Mouse (Mus musculus) C2C12 (cell line): ENCODE measurements around the gene Krt28. TPM values are rescaled to one million over a fixed set of nuclear protein-coding genes. Genes with fewer than 3 reads are reported as not detected.

Experiments used
- H3K27me3 ChIP-seq: one replicate; pipeline ENCODE4 v1.6.1; 2011; ENCODE audit not compliant: control insufficient read depth, insufficient read depth, insufficient read length
- H3K36me3 ChIP-seq: one replicate; pipeline ENCODE4 v1.6.1; 2011; ENCODE audit not compliant: control insufficient read depth, insufficient read depth
- H3K4me3 ChIP-seq: one replicate; pipeline ENCODE4 v1.5.1; 2011; ENCODE audit warnings: mild to moderate bottlenecking, control low read depth; ENCODE audit not compliant: poor library complexity, insufficient read depth, severe bottlenecking
- H3K79me2 ChIP-seq: one replicate; pipeline ENCODE4 v1.6.1; 2011; ENCODE audit not compliant: control insufficient read depth, insufficient read depth
- H3K79me3 ChIP-seq: one replicate; pipeline ENCODE4 v1.6.1; 2011; ENCODE audit warnings: low read depth, control low read depth
- H3ac ChIP-seq: one replicate; pipeline ENCODE3; 2011; ENCODE audit warnings: low read depth; ENCODE audit not compliant: control insufficient read depth, insufficient read length
- CEBPB ChIP-seq: IDR thresholded peaks from one replicate; pipeline ENCODE4 v1.6.1; 2011; ENCODE audit warnings: low read depth, mild to moderate bottlenecking, control low read depth, moderate library complexity
- CTCF ChIP-seq: IDR thresholded peaks from one replicate; pipeline ENCODE4 v1.5.1; 2011; ENCODE audit not compliant: control insufficient read depth, insufficient read depth, insufficient read length
- FOSL1 ChIP-seq: IDR thresholded peaks from one replicate; pipeline ENCODE4 v1.8.0; 2011; ENCODE audit warnings: mild to moderate bottlenecking, low read length; ENCODE audit not compliant: poor library complexity, insufficient read depth, severe bottlenecking
- MAX ChIP-seq: IDR thresholded peaks from one replicate; pipeline ENCODE4 v1.6.1; 2011; ENCODE audit warnings: mild to moderate bottlenecking, control low read depth
- MYOD1 ChIP-seq: IDR thresholded peaks from one replicate; pipeline ENCODE4 v1.6.1; 2011; ENCODE audit warnings: low read depth; ENCODE audit not compliant: control insufficient read depth, insufficient read length
- MYOG ChIP-seq: IDR thresholded peaks from one replicate; pipeline ENCODE4 v1.6.1; 2011; ENCODE audit not compliant: control insufficient read depth, insufficient read length; ENCODE audit errors: extremely low read depth
- USF1 ChIP-seq: IDR thresholded peaks from one replicate; pipeline ENCODE4 v1.6.1; 2011; ENCODE audit warnings: low read depth, mild to moderate bottlenecking, control low read depth, moderate library complexity
- polyA plus RNA-seq: library from polyadenylated mRNA; unstranded; fragments of >200 nt; fragmentation: generic; extraction: Trizol; gene quantifications from one replicate; pipeline ENCODE4 v1.2.1, GENCODE M21; 2012; ENCODE audit warnings: missing spikeins

Krt28 gene
- polyA plus RNA-seq, 1 experiment, result 0.02 TPM

DNA sequence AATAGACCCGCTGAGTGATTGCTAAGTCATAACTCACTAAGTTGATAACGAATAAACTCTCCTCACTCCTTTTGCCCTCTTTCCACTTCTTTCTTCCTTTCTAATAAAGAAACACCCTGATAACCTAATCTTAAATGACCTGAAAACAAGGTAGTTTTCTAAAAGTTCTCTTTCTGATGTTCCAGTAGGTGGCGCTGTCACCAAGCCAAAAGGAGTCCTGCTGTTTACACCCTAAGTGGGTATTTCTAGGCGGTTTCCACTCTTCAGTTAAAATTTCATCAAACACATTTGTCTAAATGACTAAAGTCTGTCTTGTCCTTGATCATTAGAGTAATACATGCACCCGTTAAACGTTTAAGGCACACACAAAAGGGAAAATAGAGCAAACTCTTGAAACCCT lies 38.5 kb upstream of the Krt28 start:
- no peaks in the 10 kb centered on the region for H3K79me2 ChIP-seq
- H3ac ChIP-seq, result no peak overlapping the region
- H3K36me3 ChIP-seq, result no peaks in the 10 kb centered on the region
- no peak for TF ChIP-seq MAX
- no peak for TF ChIP-seq CEBPB
- no peak for TF ChIP-seq USF1
- no peak for TF ChIP-seq CTCF
- TF ChIP-seq FOSL1, result no peak
- no peak for TF ChIP-seq MYOD1
- TF ChIP-seq MYOG, result no peak
- no peaks in the 10 kb centered on the region for H3K79me3 ChIP-seq
- peaks cover 22% of the 10 kb centered on the region for H3K27me3 ChIP-seq
- H3K4me3 ChIP-seq, result no peak overlapping the region

DNA sequence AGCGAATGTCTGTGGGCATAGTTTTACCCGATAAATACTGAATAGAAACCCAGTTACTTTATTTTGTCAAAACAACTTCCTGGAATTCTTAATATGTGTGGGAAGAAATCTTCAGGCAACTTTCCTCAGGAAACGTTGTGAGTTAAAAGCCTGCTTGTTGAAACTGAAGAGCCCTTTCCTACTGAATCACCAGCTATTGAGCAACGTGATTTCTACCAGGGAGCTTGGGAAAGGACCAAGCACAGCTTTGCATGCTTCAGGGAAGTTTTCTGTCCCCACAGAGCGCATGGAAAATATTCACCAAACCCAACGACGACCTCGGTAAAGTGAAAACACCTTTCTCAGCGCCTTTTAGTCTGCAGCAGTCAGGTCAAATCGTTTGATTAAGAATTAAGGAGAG lies 31.5 kb upstream of the Krt28 start:
- Histone ChIP-seq H3K79me2 (no peaks in the 10 kb centered on the region), H3ac (no peak overlapping the region), H3K27me3 (peaks cover 18% of the 10 kb centered on the region), H3K36me3 (no peaks in the 10 kb centered on the region), H3K79me3 (no peaks in the 10 kb centered on the region), H3K4me3 (no peak overlapping the region)
- TF ChIP-seq FOSL1 (no peak), USF1 (no peak), MAX (no peak), MYOD1 (no peak), MYOG (no peak), CEBPB (no peak), CTCF (no peak)

DNA sequence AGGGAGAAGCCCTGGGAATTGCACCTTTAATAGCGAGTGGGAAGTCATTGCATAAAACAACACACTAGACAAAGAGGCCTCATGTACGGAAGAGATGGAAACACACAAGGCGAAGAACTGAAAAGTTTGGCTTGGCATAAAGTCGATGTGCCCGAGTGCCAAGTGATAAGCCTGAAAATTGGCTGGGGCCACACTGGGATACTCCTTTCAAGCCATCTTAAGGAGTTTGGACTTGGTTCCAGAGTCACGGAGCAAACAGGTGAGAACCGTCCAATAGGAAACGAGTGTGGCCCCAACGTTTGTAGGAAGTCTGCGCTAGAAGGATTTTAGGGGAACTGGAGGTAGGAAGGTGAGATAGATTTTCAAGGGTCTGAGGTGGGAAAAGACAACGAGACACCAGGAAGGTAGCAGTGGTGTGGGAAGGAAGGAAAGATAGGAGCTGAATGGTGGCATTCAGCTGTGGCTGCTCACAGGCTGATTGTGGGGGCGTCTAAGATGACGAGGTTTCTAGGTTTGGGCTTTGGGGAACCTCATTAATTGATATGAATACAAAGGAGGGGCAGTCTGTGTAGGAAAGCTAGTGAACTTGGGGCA lies 25.4 kb upstream of the Krt28 start:
- H3K79me2 ChIP-seq, result no peaks in the 10 kb centered on the region
- H3K27me3 ChIP-seq, result peaks cover 25% of the 10 kb centered on the region
- TF ChIP-seq MYOD1 (no peak), MYOG (no peak), USF1 (no peak), CTCF (no peak), FOSL1 (no peak), CEBPB (no peak), MAX (no peak)

DNA sequence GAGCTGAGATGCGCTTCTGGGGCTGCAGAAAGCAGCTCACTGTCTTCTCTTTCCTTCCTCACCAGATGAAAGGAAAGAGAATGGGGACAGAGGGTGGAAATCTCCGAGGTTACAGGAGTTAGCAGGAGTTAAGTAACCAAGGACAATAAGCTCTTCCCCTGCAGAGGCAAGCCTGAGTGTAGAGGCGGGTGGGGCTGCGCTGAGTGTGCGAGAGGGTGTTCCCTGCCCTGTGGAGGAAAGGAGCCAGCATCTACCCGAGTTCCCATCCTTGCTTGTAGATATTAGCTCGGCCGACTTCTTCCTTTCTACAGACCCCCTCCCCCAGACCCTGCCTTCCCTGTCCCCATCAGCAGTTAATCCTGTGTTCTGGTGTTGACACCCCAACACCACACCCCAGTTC lies 24.1 kb upstream of the Krt28 start:
- Histone ChIP-seq H3ac (no peak overlapping the region), H3K79me3 (no peaks in the 10 kb centered on the region), H3K79me2 (no peaks in the 10 kb centered on the region), H3K27me3 (peaks cover 25% of the 10 kb centered on the region), H3K36me3 (no peaks in the 10 kb centered on the region), H3K4me3 (no peak overlapping the region)
- TF ChIP-seq FOSL1, result no peak
- no peak for TF ChIP-seq MYOD1
- no peak for TF ChIP-seq MAX
- no peak for TF ChIP-seq CTCF
- no peak for TF ChIP-seq USF1
- TF ChIP-seq MYOG, result no peak

More for the DNA sequence above, 25.4 kb upstream of the Krt28 start:
- Histone ChIP-seq H3ac (no peak overlapping the region), H3K36me3 (no peaks in the 10 kb centered on the region), H3K4me3 (no peak overlapping the region), H3K79me3 (no peaks in the 10 kb centered on the region)

DNA sequence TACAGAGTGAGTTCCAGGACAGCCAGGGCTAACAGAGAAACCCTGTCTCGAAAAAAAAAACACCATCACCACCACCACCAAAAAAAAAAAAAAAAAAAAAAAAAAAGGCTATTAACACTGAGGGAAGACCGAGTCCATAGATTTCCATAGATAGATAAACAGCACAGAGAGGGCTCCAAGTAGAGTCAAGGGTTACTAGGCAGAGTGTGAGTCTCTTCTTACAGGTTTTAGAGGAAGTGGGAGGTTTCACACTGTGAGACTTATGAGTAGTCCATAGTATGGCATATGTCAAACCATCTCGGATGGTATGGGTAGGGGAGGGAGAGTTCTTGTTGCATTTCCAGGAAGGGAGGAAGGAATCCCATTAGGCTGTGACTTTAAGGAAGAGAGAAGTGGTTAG lies 23.4 kb upstream of the Krt28 start:
- no peaks in the 10 kb centered on the region for H3K79me3 ChIP-seq
- peaks cover 22% of the 10 kb centered on the region for H3K27me3 ChIP-seq
- H3K79me2 ChIP-seq, result no peaks in the 10 kb centered on the region
- TF ChIP-seq MYOD1 (no peak), MAX (no peak), MYOG (no peak), USF1 (no peak), FOSL1 (no peak), CEBPB (no peak), CTCF (no peak)
- H3K4me3 ChIP-seq, result no peak overlapping the region
- no peak overlapping the region for H3ac ChIP-seq
- no peaks in the 10 kb centered on the region for H3K36me3 ChIP-seq

DNA sequence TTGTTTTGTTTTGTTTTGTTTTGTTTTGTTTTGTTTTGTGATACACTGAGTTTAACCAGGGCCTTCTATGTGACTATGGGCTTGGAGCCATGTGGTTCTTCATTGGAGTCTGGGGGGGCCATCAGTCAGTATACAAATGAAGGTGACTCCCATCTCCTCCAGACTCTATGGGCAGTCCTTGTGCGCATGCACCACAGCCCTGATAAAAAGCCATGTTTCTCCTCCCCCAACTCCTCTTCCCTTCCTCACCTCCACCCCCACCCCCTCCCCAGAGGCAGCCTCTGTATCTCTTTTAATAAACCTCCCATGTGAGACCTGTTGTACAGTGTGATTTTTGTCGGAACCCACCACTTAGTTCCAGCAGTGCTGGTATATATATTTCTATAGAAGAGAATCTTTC lies 22.0 kb upstream of the Krt28 start:
- Histone ChIP-seq H3K27me3 (peaks cover 18% of the 10 kb centered on the region), H3K4me3 (no peak overlapping the region), H3ac (no peak overlapping the region), H3K36me3 (no peaks in the 10 kb centered on the region), H3K79me2 (no peaks in the 10 kb centered on the region), H3K79me3 (no peaks in the 10 kb centered on the region)
- no peak for TF ChIP-seq CEBPB
- TF ChIP-seq MYOD1, result no peak
- TF ChIP-seq MAX, result no peak
- no peak for TF ChIP-seq FOSL1
- TF ChIP-seq USF1, result no peak
- TF ChIP-seq CTCF, result no peak

DNA sequence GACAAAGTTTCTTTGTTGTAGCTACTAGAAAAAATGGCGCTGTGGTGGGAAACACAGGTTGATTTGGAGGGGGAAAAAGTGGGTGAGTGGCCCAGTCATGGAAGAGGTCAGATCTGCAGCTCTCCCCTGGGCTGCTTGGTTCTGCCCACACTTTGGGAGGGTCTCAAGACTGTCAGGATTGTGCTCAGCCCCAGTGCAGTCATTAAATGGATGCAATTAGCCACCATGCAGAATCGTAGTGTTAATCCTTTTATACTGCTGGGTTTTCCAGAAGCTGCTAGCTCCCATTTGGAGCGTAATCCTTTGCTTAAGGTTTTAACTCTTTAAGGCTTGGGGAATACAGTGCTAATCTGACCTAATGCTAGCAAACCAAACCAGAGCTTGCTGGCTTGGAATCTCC lies 21.3 kb upstream of the Krt28 start:
- Histone ChIP-seq H3ac (no peak overlapping the region), H3K79me2 (no peaks in the 10 kb centered on the region), H3K36me3 (no peaks in the 10 kb centered on the region), H3K27me3 (peaks cover 18% of the 10 kb centered on the region), H3K79me3 (no peaks in the 10 kb centered on the region), H3K4me3 (no peak overlapping the region)
- no peak for TF ChIP-seq MYOG
- no peak for TF ChIP-seq USF1
- no peak for TF ChIP-seq CTCF
- no peak for TF ChIP-seq MYOD1
- no peak for TF ChIP-seq MAX
- no peak for TF ChIP-seq FOSL1
